Mouse (Mus musculus): ENCODE results near the gene Ccdc87. TPM values are rescaled to one million over a fixed set of nuclear protein-coding genes. Genes with fewer than 3 reads are reported as not detected.
"Not testable (repeated sequence)": the region's sequence is repeated elsewhere in the genome, so short reads cannot be mapped to it uniquely, and the experiment has no call there.

Ccdc87 gene
- total and polyA plus RNA-seq, 3 experiments = not detected

DNA sequence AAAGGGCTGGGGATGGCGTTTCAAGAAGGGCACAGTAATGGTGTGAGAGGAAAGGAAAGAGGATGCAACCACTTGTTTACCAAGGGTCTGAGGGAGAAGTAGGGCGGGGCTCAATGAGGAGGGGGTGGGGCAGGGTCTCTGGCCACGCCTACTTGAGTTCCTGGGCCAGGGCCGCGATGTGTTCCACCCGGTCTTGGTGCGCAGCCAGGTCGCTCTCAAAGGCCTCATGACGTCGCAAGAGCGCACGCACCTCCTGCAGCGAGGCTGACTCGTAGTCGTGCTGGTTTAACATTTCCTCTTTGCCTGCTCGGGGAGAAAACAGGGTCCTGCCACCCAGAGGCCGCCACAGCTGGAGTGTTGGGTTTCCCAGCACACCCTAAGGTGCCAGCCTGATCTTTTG is 26.0 kb downstream of the Ccdc87 start:
- Histone ChIP-seq H3K27ac (ENCODE audit: insufficient read depth, low read depth) (no peak overlapping the region), H3K4me3 (replicated peaks in 1 of 3; ENCODE audit: low read depth in 2 of 3, low read length in 2 of 3, poor library complexity in 1 of 3) (no peak overlapping the region), H3K9ac (ENCODE audit: insufficient read depth, low read depth) (no peak overlapping the region), H3K36me3 (replicated peaks in 1 of 2; ENCODE audit: control insufficient read depth in 1 of 2, insufficient read depth in 1 of 2, low read length in 1 of 2) (no peaks in the 10 kb centered on the region), H3K9me3 (replicated peaks; ENCODE audit: low read length) (no peaks in the 10 kb centered on the region), H3K4me1 (ENCODE audit: control insufficient read depth in 1 of 2, insufficient read depth in 2 of 2) (peaks cover 0 to 3% of the 10 kb centered on the region in 2 experiments; a peak in 1 of 4 replicates), H3K27me3 (replicated peaks) (peaks cover 81% of the 10 kb centered on the region), H3K79me2 (replicated peaks; ENCODE audit: control insufficient read depth, extremely low read depth, insufficient read depth, poor library complexity, severe bottlenecking) (no peaks in the 10 kb centered on the region), H3K4me2 (ENCODE audit: insufficient read depth, low read depth, poor library complexity, severe bottlenecking) (peak overlapping the region; percentile 45)
- TF ChIP-seq HCFC1 (IDR thresholded peaks at IDR 0.05; ENCODE audit: low read depth, low read length) (no peak), MAFK (IDR thresholded peaks at IDR 0.05; ENCODE audit: insufficient replicate concordance, low read length) (no peak), MAX (IDR thresholded peaks at IDR 0.05; ENCODE audit: low read length) (no peak), E2F4 (IDR thresholded peaks at IDR 0.05; ENCODE audit: insufficient replicate concordance, low read depth, low read length) (no peak), TCF12 (IDR thresholded peaks at IDR 0.05; ENCODE audit: low read depth, low read length) (no peak), MEF2A (IDR thresholded peaks at IDR 0.05; ENCODE audit: borderline replicate concordance, low read depth, low read length) (no peak), UBTF (IDR thresholded peaks at IDR 0.05; ENCODE audit: low read depth, low read length) (no peak), USF2 (conservative IDR thresholded peaks at IDR 0.05; ENCODE audit: low read depth, low read length) (no peak), EP300 (IDR thresholded peaks at IDR 0.05; ENCODE audit: low read length) (no peak), IRF4 (IDR thresholded peaks at IDR 0.05; ENCODE audit: low read depth, low read length) (no peak), NELFE (IDR thresholded peaks at IDR 0.05; ENCODE audit: low read depth, low read length) (no peak)
- DNase-seq (ENCODE audit: extremely low read depth) = peak; percentile 13
- in situ Hi-C loops (cut with MboI; ENCODE audit: low pct_ligation_motif_present, low pct_unique_long_range_greater_than_20kb, low sequenced_read_pairs) (loop anchor here (25.0 kb wide), 2 partner anchors 228 to 378 kb away; partner anchors contain the start of genes 2010003K11Rik, Rce1 and Syt12), dilution Hi-C loops (cut with MboI; ENCODE audit: extremely low pct_ligation_motif_present, extremely low pct_unique_long_range_greater_than_20kb, low sequenced_read_pairs) (no loop called here)

GRCm38 (mm10) chr19:4874613-4875012 is 35.4 kb downstream of the Ccdc87 start:
- in situ Hi-C loops (cut with MboI; ENCODE audit: low pct_ligation_motif_present, low pct_unique_long_range_greater_than_20kb, low sequenced_read_pairs) = loop anchor here (25.0 kb wide), 2 partner anchors 237 to 387 kb away; partner anchors contain the start of genes 2010003K11Rik, Rce1 and Syt12
- H3K9me3 ChIP-seq (replicated peaks; ENCODE audit: low read length); H3K9ac ChIP-seq (ENCODE audit: insufficient read depth, low read depth); H3K4me3 ChIP-seq (replicated peaks in 1 of 3; ENCODE audit: low read depth in 2 of 3, low read length in 2 of 3, poor library complexity in 1 of 3); H3K79me2 ChIP-seq (replicated peaks; ENCODE audit: control insufficient read depth, extremely low read depth, insufficient read depth, poor library complexity, severe bottlenecking); H3K4me2 ChIP-seq (ENCODE audit: insufficient read depth, low read depth, poor library complexity, severe bottlenecking); H3K27ac ChIP-seq (ENCODE audit: insufficient read depth, low read depth); H3K4me1 ChIP-seq (ENCODE audit: control insufficient read depth in 1 of 2, insufficient read depth in 2 of 2); dilution Hi-C loops (cut with MboI; ENCODE audit: extremely low pct_ligation_motif_present, extremely low pct_unique_long_range_greater_than_20kb, low sequenced_read_pairs); H3K36me3 ChIP-seq (replicated peaks in 1 of 2; ENCODE audit: control insufficient read depth in 1 of 2, insufficient read depth in 1 of 2, low read length in 1 of 2); DNase-seq (ENCODE audit: extremely low read depth): not testable (repeated sequence)
- H3K27me3 ChIP-seq (replicated peaks) = peaks cover 69% of the 10 kb centered on the region

DNA sequence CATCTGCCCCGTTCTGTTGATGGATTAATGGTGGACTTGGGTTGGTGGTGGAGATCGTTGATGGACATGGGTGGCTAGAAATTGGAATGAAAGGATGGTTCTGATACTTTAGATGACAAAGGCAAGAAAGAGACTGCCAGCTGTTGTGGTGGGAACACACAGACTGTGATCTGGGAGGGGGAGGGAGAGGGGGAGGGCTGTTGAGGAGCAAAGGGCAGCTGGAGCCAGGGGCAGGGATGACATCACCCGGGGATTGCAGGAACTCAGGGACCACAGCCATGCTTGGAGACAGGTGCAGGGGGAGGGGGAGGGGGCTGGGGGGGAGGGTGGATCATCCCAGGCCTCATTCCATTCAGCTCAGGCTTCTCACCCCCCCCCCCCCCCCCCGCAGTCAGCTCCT is 37.1 kb downstream of the Ccdc87 start:
- dilution Hi-C loops (cut with MboI; ENCODE audit: extremely low pct_ligation_motif_present, extremely low pct_unique_long_range_greater_than_20kb, low sequenced_read_pairs) = no loop called here
- DNase-seq (ENCODE audit: extremely low read depth) = no peak
- H3K4me1 ChIP-seq (ENCODE audit: control insufficient read depth in 1 of 2, insufficient read depth in 2 of 2) = peaks cover 9 to 25% of the 10 kb centered on the region in 2 experiments
- no peaks in the 10 kb centered on the region for H3K9me3 ChIP-seq (replicated peaks; ENCODE audit: low read length)
- no peaks in the 10 kb centered on the region; the same call in 1 of the 2 replicates for H3K79me2 ChIP-seq (replicated peaks; ENCODE audit: control insufficient read depth, extremely low read depth, insufficient read depth, poor library complexity, severe bottlenecking)
- no peak overlapping the region for H3K27ac ChIP-seq (ENCODE audit: insufficient read depth, low read depth)
- no peak overlapping the region for H3K4me2 ChIP-seq (ENCODE audit: insufficient read depth, low read depth, poor library complexity, severe bottlenecking)
- no peak overlapping the region for H3K4me3 ChIP-seq (replicated peaks in 1 of 3; ENCODE audit: low read depth in 2 of 3, low read length in 2 of 3, poor library complexity in 1 of 3)
- H3K9ac ChIP-seq (ENCODE audit: insufficient read depth, low read depth) = no peak overlapping the region
- in situ Hi-C loops (cut with MboI; ENCODE audit: low pct_ligation_motif_present, low pct_unique_long_range_greater_than_20kb, low sequenced_read_pairs) = no loop called here
- H3K36me3 ChIP-seq (replicated peaks in 1 of 2; ENCODE audit: control insufficient read depth in 1 of 2, insufficient read depth in 1 of 2, low read length in 1 of 2) = peaks cover 8 to 14% of the 10 kb centered on the region in 2 experiments
- TF ChIP-seq ELF1 (IDR thresholded peaks at IDR 0.05; ENCODE audit: low read depth, low read length) = no peak
- TF ChIP-seq ZNF384 (IDR thresholded peaks at IDR 0.05; ENCODE audit: low read depth, low read length) = no peak
- TF ChIP-seq TBP (conservative IDR thresholded peaks at IDR 0.05; ENCODE audit: low read depth, low read length) = no peak
- no peak for TF ChIP-seq CHD2 (IDR thresholded peaks at IDR 0.05; ENCODE audit: low read length)
- TF ChIP-seq USF1 (IDR thresholded peaks at IDR 0.05; ENCODE audit: low read depth, low read length) = no peak
- no peak for TF ChIP-seq ZMIZ1 (IDR thresholded peaks at IDR 0.05; ENCODE audit: low read depth, low read length)
- TF ChIP-seq MXI1 (IDR thresholded peaks at IDR 0.05; ENCODE audit: low read depth, low read length) = no peak
- no peak for TF ChIP-seq MAX (IDR thresholded peaks at IDR 0.05; ENCODE audit: low read length)
- peaks cover 54% of the 10 kb centered on the region for H3K27me3 ChIP-seq (replicated peaks)

Measured in CH12.LX (cell line).